Mouse (Mus musculus) cerebellum, adult 2 months (tissue): ENCODE results near the gene Katnal1.

ENCODE experiments used
- CTCF ChIP-seq: fragments of 200-500 bp; IDR thresholded peaks from 2 replicates; pipeline ENCODE4 v1.5.1; 2011; ENCODE audit warnings: low read depth, mild to moderate bottlenecking, control low read depth, low read length, moderate library complexity, borderline replicate concordance; ENCODE audit not compliant: insufficient read depth
- POLR2A ChIP-seq: fragments of 200-500 bp; IDR thresholded peaks from 2 replicates; pipeline ENCODE4 v1.6.1; 2011; ENCODE audit warnings: low read length, control low read depth, borderline replicate concordance; ENCODE audit not compliant: insufficient read depth

DNA sequence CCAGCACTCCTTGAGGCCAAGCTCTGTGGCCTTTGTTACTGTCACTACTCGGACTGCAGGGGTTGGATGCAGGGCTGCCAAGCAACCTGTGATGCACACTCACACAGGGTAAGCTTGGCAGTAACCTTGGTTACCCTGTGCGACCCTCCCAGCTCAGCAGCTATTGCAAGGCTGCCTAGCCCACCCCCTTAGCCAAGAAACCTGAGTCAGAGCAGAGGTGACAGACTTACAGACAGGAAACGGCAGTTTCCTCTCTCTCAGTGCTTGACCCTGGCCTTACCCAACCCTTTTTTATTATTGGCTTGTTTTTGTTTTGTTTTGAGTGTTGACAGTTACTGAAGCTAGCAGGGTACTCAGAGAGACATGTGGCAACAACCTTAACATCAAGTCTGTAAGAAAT is 16.9 kb downstream of the Katnal1 start:
- TF ChIP-seq CTCF (no peak), POLR2A (no peak)
